Mouse (Mus musculus): ENCODE data around the gene Nkpd1.

- peak; percentile 28 for TF ChIP-seq CTCF (IDR thresholded peaks at IDR 0.05)
- peak; percentile 67 for TF ChIP-seq POLR2A (IDR thresholded peaks at IDR 0.05; ENCODE audit: insufficient read depth, low read depth, low read length)
- no peak for TF ChIP-seq EP300 (IDR thresholded peaks at IDR 0.05; ENCODE audit: insufficient read depth, low read depth, low read length)
Measured at GRCm38 (mm10) chr7:19508150-19508923, 9.3 kb upstream of the Nkpd1 start, which contains the start of the genes Bloc1s3 and Trappc6a.
